Mouse (Mus musculus): ENCODE results near the gene Stx6.

GRCm38 (mm10) chr1:155138795-155139194 is 19.7 kb upstream of the Stx6 start:
- TF ChIP-seq CTCF (IDR thresholded peaks at IDR 0.05; ENCODE audit: low read depth), result no peak
- no peak for TF ChIP-seq EP300 (IDR thresholded peaks at IDR 0.05; ENCODE audit: low read depth)

All from heart, postnatal 0 days (tissue).